Mouse (Mus musculus): ENCODE results near the gene Pdc. TPM values are rescaled to one million over a fixed set of nuclear protein-coding genes. Genes with fewer than 3 reads are reported as not detected.

The Pdc gene
- not detected in 2 replicates for polyA plus RNA-seq (2021; fragmentation: Nextera tagmentation)
- long read RNA-seq, experiment 1: 0 reads
- long read RNA-seq, experiment 2: 0 reads

GRCm38 (mm10) chr1:150319205-150319604 is at the start of gene Pdc:
Gene Pdc (plus strand): TSS chr1:150319417.

Other genes with a start within 250 kb of the Pdc start
- 7.9 and 8.8 TPM in 2 replicates for gene Ptgs2, start 219.4 kb upstream of the Pdc start, polyA plus RNA-seq (2021; fragmentation: Nextera tagmentation)
- gene Tpr, start 73.4 kb downstream of the Pdc start, polyA plus RNA-seq (2021; fragmentation: Nextera tagmentation): 92.3 and 94.8 TPM in 2 replicates
- gene Odr4, start 73.7 kb downstream of the Pdc start, polyA plus RNA-seq (2021; fragmentation: Nextera tagmentation): 66.7 and 74.9 TPM in 2 replicates
- 0.39 and 3.3 TPM in 2 replicates for gene Prg4, start 146.7 kb downstream of the Pdc start, polyA plus RNA-seq (2021; fragmentation: Nextera tagmentation)